Mouse (Mus musculus) embryonic stem cell, embryonic (primary cell): Measurements from ENCODE around the gene Mettl16.

ENCODE experiments used
- CTCF ChIA-PET, 4 experiments: fragments of 300-600 bp in 2 of 4; fragments of 350-600 bp in 2 of 4; sonication (Branson Sonifier 250); formaldehyde crosslinking; loops; one replicate each; lab custom pipeline; 2022; ENCODE audit warnings: inconsistent platforms in 2 of 4; lab: Charles Lee
- POLR2A ChIA-PET, 4 experiments: fragments of 300-600 bp in 2 of 4; fragments of 350-600 bp in 2 of 4; sonication (Branson Sonifier 250); formaldehyde crosslinking; loops; one replicate each; lab custom pipeline; 2022; ENCODE audit warnings: antibody characterized with exemption in 4 of 4, inconsistent platforms in 1 of 4; lab: Charles Lee

Gene Mettl16

DNA sequence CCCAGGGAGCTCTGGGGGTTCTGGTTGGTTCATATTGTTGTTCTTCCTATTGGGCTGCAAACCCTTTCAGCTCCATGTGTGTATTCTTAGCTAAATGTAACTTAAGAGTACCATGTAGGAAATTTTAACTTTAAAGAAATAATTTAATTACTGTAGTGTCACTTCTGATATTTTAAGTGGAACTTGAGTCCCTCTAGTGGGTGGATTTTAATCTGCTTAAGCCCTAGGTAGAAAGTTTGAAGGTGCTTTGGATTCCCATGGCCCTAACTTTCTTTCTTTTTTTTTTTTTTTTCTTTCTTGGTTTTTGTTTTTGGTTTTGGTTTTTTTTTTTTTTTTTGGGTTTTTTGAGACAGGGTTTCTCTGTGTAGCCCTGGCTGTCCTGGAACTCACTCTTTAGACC lies 45.2 kb downstream of the Mettl16 start:
- CTCF ChIA-PET, result interaction anchor here in 1 of 4 experiments (1.5 kb wide), 1 partner anchor 30 kb away, joined by 4 read pairs; no protein-coding TSS in a partner anchor
- POLR2A ChIA-PET, result interaction anchor here in 3 of 4 experiments (0.6 to 15.7 kb wide), 13 partner anchors 10 to 1790 kb away, joined by 3 to 217 read pairs (median 8); partner anchors contain the start of gene Mnt (in 2 of the 3)

DNA sequence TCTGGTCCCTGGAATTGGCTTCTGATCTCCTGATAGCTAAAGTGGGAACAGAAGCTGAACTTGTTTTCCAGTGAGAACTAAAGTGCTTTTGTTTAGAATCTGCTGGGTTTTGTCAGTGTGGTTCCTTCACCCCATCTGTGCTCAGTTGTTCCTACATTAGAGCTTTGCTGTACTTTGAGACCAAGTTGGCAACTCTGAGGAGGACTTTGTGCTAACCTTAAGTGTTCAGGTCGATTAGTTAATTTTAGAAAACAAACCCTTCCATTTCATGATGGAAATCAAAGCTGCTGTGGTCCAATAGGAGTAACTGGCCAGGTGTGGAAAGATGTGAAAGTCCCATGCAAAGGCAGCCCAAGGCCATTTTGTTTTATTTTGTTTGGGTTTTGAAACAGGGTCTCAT lies 50.3 kb downstream of the Mettl16 start:
- CTCF ChIA-PET, result interaction anchor here (0.5 to 2.6 kb wide), 20 partner anchors 9 to 183 kb away, joined by 3 to 13 read pairs (median 4); no protein-coding TSS in a partner anchor
- POLR2A ChIA-PET, result interaction anchor here (0.7 to 15.7 kb wide), 17 partner anchors 8 to 96 kb away, joined by 3 to 217 read pairs (median 8); partner anchors contain the start of genes Mnt (in 2 of the 4), Mettl16 (in 1 of the 4) and Pafah1b1 (in 1 of the 4)

DNA sequence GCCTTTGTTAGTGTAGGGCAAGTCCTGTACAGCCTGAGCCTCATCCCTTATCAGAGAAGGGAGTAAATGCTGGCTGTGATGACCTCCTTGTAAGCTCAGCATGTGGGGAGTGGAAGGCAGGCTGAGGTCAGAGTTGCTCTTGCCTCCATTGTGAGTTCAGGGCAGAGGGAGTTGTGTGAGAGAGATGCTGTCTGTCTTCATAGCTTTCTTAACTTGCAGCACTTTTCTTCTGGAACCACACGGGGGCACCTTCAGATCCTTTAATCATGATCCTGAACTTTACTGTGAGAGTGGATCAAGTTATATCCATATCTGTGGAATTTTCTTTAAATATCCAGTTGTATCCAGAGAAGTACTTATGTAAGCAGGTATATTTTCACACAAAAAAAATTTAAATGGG lies 50.8 kb downstream of the Mettl16 start:
- ChIA-PET CTCF (interaction anchor here (0.5 to 2.6 kb wide), 20 partner anchors 8 to 183 kb away, joined by 3 to 13 read pairs (median 4); no protein-coding TSS in a partner anchor), POLR2A (interaction anchor here (0.6 to 15.7 kb wide), 17 partner anchors 7 to 97 kb away, joined by 3 to 217 read pairs (median 8); partner anchors contain the start of genes Mnt (in 2 of the 4), Mettl16 (in 1 of the 4) and Pafah1b1 (in 1 of the 4))

DNA sequence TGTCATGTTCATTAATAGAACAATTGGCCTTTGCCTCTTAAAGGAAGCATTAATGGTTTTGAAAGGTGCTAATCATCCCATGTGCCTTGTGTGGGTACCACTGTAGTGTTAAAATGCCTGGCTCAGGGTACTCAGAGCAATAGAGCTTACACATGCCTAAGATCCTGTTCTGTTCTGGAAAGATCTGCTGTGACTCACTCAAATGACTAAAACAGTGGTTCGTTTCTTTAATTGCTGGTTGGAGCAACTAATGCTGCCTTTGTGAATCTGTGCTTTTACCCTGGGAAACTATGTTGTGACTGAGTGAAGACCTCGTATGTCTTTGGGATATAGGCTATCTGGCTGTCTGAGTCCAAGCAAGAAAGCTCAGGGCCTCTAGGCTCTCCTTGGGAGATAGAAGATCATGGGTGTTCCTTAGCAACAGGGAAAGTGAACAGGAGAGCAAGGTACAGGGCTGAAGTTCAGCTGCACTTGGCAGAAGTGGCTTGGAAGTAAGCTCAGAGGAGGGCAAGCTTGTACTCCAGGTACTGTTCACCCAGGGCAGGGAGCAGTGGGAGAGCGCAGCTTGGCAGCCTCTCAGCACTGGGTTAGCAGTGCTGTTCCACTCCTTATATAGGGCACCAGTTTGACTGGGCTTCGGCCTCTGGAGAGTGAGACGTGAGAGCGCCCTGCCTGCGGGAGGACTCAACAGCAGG lies 52.3 kb downstream of the Mettl16 start:
- ChIA-PET POLR2A (interaction anchor here in 3 of 4 experiments (1.1 to 15.7 kb wide), 15 partner anchors 6 to 52 kb away, joined by 3 to 217 read pairs (median 9); partner anchors contain the start of genes Mnt (in 2 of the 3) and Mettl16 (in 1 of the 3)), CTCF (interaction anchor here (0.5 to 2.6 kb wide), 8 partner anchors 9 to 263 kb away, joined by 3 to 13 read pairs (median 4); no protein-coding TSS in a partner anchor)

DNA sequence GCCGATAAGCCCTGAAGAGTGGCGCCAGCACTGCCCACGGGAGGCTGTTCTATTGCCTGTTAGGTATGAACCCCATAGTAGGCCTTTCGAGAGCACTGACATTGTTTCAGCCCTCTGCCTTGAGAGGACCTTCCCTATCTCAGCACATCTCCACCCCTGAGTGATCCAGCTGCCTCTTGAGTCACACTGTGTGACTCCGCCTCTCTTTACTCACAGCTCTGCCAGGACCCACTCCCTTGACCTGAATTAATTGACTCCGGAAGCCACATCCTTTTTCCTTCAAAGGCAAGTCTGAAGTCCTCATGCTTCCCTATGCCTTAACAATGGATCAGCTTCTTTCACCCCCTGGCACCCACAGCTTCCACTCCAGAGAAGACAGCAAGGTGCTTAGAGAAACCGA lies 55.5 kb downstream of the Mettl16 start:
- ChIA-PET POLR2A (interaction anchor here (0.6 to 15.7 kb wide), 41 partner anchors 8 to 643 kb away, joined by 3 to 217 read pairs (median 4); partner anchors contain the start of genes Mettl16 (in 1 of the 4), Pafah1b1 (in 1 of the 4), Sgsm2 (in 1 of the 4) and Srr (in 1 of the 4)), CTCF (interaction anchor here (0.5 to 1.7 kb wide), 11 partner anchors 12 to 1754 kb away, joined by 3 to 6 read pairs (median 4); no protein-coding TSS in a partner anchor)

DNA sequence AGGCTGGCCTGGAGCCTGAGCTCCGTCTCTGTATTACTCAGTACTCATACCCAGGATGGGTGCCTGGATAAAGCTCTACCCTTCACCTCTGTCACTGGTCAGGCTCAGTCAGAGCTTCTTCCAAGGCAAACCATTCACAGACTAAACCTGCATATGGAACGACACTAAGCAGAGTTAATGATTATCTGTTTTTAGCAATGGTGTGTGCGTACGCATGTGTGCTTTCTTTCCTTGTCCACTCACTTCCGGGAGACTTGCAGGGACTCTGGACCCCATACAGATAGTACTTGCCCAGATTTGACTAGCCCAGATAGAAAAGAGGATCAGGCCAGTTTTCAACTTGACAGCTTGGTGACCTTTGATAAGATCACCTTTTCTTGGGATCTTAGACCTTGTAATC lies 56.1 kb downstream of the Mettl16 start:
- CTCF ChIA-PET, result interaction anchor here in 3 of 4 experiments (0.5 to 1.7 kb wide), 8 partner anchors 12 to 1754 kb away, joined by 3 to 8 read pairs (median 6); no protein-coding TSS in a partner anchor
- POLR2A ChIA-PET, result interaction anchor here (0.6 to 15.7 kb wide), 35 partner anchors 8 to 343 kb away, joined by 3 to 217 read pairs (median 4); partner anchors contain the start of genes Pafah1b1 (in 1 of the 4), Sgsm2 (in 1 of the 4) and Srr (in 1 of the 4)

DNA sequence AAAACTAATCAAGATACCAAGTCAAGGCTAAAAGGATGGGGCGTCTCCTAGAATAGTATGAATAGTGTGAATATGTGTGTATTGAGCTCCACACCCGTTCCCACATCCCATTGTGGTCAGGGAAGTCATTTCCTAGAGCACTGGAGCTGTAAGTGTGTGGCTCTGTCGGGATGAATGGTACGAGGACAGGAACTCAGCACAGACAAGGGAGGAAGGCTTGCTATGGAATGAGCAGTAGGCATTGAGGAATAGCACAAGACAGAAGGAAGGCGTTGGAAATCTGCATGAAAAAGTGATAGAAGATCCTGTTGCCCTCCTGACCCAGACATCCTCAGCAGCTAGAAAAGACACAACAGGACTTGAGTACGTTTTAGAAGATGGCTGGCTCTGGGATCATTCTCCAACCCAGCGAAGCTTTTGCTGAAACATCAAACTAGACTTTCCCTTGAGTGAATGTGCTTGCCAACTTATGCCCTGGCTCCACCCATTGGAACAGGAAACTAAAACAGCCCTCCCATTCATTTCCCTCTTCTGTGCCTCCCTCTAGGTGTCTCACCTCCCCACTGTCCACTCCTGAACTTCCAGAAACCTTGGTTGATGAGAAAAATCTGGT lies 57.3 kb downstream of the Mettl16 start:
- ChIA-PET POLR2A (interaction anchor here in 3 of 4 experiments (0.6 to 15.7 kb wide), 14 partner anchors 9 to 178 kb away, joined by 3 to 217 read pairs (median 5); partner anchors contain the start of gene Mettl16 (in 1 of the 3)), CTCF (no interaction called here)

DNA sequence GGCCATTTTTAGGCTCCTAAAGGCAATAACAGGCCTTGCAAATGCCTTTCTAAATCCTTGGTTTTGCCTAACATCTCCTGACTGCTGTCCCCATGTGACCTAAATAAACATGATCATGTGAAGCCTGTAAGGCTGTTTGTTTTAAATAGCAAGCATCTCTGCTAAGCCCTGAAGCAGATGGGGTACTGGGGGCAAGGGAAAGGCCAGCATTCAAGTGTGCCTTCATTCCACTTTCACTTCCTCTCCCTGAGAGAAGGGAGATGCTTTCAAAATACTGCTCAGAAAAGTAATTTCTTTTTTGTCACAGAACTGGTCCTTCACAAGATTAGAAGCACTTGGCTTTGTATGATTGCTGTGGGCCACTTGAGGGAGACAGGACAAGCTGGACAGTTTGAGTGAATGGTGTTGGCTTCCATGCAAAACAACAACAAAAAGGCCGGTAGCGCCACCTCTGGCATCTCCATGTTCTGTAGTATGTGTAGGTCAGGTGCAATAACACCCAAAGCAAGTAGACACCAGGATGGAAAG lies 57.8 kb downstream of the Mettl16 start:
- ChIA-PET CTCF (no interaction called here), POLR2A (interaction anchor here in 3 of 4 experiments (0.7 to 15.7 kb wide), 19 partner anchors 9 to 633 kb away, joined by 3 to 217 read pairs (median 6); partner anchors contain the start of genes Mettl16 (in 1 of the 3), Rap1gap2 (in 1 of the 3) and Tlcd2 (in 1 of the 3))

DNA sequence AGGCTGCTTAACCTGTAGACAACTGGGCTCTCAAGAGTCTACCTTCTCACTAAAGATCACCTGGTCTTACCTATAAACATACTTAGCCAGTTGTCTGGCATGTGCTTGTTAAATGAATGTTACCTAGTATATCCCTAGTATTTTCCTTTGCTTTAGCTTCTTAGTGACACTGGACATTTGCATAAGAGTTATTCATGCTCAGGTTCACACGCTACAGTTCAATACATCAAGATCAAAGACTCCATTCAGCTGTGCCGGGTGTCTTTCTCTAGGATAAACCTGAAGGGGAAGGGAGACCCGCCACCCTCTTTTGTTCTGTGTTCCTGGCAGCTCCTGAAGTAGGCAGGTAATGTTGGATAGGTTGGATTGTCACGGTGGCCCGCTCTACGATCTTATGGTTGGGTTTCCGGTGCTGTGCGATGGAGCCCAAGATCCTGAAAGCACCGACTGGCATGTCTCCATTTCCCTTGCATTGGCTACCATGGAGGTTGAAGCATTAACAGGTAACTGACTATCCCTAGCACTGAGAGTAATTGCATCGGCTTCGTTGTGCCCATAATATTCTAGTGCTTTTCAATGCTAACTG lies 58.4 kb downstream of the Mettl16 start:
- POLR2A ChIA-PET, result interaction anchor here (0.7 to 15.7 kb wide), 57 partner anchors 8 to 632 kb away, joined by 3 to 217 read pairs (median 5); partner anchors contain the start of genes Mettl16 (in 3 of the 4), Pafah1b1 (in 2 of the 4), Tlcd2 (in 2 of the 4) and Tsr1 (in 2 of the 4)

DNA sequence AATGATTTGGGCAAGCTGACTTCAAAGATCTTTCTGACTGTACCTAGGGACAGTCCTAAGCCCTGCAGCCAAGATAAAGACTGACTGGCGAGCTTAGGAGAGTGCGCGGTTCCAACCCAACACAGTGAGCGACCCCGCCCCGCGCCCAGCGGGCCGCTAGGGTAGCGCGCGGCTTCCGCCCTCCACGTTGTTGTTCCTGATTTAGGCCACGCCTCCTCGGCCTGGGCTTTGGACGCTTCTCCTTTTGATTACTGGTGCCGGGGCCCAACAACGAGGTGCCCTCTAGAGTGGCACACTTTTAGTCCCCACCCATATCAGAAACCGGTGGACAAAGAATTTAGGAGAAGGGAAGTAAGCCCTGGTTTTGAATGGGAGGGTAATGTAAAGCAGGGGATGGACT lies 59.2 kb downstream of the Mettl16 start:
- ChIA-PET CTCF (interaction anchor here in 3 of 4 experiments (0.5 to 1.8 kb wide), 12 partner anchors 8 to 631 kb away, joined by 3 to 11 read pairs (median 3); partner anchors contain the start of genes Hic1 (in 1 of the 3), Pafah1b1 (in 1 of the 3), Sgsm2 (in 1 of the 3) and Tlcd2 (in 1 of the 3)), POLR2A (interaction anchor here (0.6 to 15.7 kb wide), 96 partner anchors 8 to 657 kb away, joined by 3 to 217 read pairs (median 4); partner anchors contain the start of genes Mettl16 (in 3 of the 4), Pafah1b1 (in 3 of the 4), Smg6 (in 3 of the 4) and Srr (in 3 of the 4))

More for the DNA sequence above, 58.4 kb downstream of the Mettl16 start:
- CTCF ChIA-PET, result interaction anchor here in 3 of 4 experiments (0.5 to 1.8 kb wide), 7 partner anchors 8 to 341 kb away, joined by 3 to 11 read pairs (median 4); partner anchors contain the start of genes Hic1 (in 1 of the 3) and Sgsm2 (in 1 of the 3)

DNA sequence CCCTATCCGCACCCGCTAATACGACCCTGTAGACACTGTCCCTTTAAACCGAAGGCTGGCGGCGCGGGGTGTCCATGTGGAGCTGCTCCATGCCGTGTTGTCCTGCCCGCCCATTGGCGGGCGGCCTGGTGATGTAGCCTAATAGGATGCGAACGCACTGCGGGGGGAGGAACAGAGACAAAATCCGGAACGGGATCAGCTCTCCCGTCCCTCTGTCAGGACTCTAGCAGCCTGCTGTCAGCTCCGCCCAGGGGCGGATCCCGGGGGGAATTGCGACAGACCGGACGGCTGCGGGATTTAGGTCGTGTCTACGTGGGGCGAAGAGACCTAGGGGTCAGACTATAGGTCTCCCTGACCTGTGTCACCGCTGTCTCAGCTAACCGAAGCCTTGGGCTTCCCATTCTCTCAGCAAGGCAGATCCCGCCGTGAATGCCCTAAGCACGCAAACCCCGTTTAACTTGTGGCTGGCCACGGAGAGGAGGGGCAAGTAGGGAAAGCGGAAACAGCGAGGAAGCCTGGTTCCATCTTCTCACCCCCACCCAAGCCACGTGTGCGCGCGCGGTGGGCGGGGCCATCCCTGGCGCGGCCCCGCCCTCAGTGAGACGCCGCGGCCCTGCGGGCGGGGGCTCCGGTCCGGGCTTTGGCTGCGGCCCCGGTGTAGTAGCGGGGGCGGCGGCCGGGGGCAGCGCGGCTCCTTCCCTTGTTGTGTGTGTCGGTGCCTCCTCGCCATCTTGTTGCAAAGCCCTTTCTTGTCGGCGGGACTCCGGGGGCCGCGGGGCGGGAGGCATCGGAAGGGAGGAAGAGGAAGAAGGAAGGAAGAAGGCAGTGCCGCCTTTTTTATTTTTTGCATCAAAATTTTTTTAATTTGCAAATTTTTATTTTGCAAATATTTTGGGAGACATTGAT lies 59.9 kb downstream of the Mettl16 start, which contains the start of gene Mnt:
Gene Mnt, plus strand, starts transcription at position 665 of the 906 bp plus-strand sequence.
- CTCF ChIA-PET, result interaction anchor here in 3 of 4 experiments (0.6 to 2.0 kb wide), 12 partner anchors 8 to 631 kb away, joined by 3 to 12 read pairs (median 3); partner anchors contain the start of genes Hic1 (in 1 of the 3), Pafah1b1 (in 1 of the 3) and Tlcd2 (in 1 of the 3)
- POLR2A ChIA-PET, result interaction anchor here (0.6 to 15.7 kb wide), 110 partner anchors 7 to 656 kb away, joined by 3 to 217 read pairs (median 4); partner anchors contain the start of genes Mettl16 (in 3 of the 4), Pafah1b1 (in 3 of the 4), Smg6 (in 3 of the 4) and Srr (in 3 of the 4)

DNA sequence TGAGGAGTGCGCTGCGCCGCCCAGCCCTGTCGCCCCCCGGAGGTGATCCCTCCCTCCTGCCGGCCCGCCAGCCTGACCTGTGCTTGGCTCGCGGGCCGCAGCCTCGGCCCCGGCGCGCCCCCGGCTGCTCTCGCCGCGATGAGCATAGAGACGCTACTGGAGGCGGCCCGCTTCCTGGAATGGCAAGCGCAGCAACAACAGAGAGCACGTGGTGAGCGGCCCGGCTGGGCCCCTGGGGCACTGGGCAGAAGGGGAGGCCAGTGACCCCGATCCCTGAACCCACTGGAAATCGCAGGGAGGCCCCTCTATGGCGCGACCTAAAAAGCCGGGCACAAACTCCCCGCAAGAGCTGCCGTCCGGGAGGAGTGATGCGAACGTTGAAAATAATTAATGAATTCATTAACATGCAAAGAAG lies 60.6 kb downstream of the Mettl16 start:
- ChIA-PET POLR2A (interaction anchor here (0.6 to 5.5 kb wide), 70 partner anchors 8 to 679 kb away, joined by 3 to 126 read pairs (median 8); partner anchors contain the start of genes Mettl16 (in 3 of the 4), Sgsm2 (in 3 of the 4), Pafah1b1 (in 2 of the 4) and Tlcd2 (in 2 of the 4)), CTCF (interaction anchor here in 2 of 4 experiments (1.3 to 2.0 kb wide), 2 partner anchors 9 to 17 kb away, joined by 6 to 12 read pairs; no protein-coding TSS in a partner anchor)

DNA sequence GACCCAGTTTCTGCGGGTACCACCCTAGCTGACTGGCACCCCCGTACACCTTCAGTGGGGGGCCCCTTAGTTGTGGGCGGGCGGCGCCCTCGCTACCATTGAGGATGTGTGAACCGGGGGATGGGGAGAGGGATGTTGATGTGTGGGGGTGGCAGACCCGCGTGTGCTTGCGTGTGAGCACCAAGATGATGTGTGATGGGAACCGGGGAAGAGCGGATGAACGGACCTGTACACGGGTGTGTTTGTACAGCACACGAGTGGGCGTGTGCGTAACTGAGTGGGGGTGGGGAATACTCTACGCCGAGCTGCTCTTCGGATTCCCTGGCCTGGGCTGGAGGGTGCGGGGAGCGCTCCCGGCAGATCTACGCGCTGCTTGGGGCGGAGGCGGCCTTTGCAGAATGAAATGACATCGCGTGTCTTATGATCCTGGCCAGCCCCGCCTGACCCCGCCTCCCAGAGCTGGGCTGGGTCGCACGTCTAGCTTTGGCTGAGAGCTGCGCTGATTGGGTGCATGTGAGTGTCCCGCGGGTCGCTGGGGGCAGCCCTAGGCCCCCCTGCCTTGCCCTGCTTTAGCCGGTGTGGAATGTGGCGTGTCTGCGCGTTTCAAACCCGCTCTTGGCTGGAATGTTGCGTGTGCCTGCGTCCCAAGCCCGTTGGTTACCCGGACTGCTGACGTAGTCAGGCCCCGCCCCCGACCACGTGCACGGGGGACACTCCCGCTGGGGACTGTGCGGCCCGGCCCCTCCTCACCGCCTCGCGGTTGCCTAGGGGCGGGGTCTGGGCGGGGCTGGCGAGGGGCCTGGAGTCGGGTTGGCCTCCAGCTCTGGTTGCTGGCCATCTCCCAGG lies 61.2 kb downstream of the Mettl16 start:
- CTCF ChIA-PET, result interaction anchor here in 3 of 4 experiments (0.7 to 2.0 kb wide), 9 partner anchors 9 to 194 kb away, joined by 3 to 12 read pairs (median 4); no protein-coding TSS in a partner anchor
- POLR2A ChIA-PET, result interaction anchor here (0.6 to 5.5 kb wide), 123 partner anchors 9 to 822 kb away, joined by 3 to 126 read pairs (median 5); partner anchors contain the start of genes Mettl16 (in 3 of the 4), Sgsm2 (in 3 of the 4), Tlcd2 (in 3 of the 4) and Ccdc92b (in 2 of the 4)
